Mouse (Mus musculus) v-Abl transformed pro-B cells (cell line): ENCODE results near the gene Il22ra2.

Source experiments
- in situ Hi-C, 2 experiments: fragments of 400-800 bp; cut with MboI; formaldehyde crosslinking; loops; one replicate each; pipeline ENCODE4 v1.15.1; 2025; ENCODE audit not compliant: unreplicated experiment in 2 of 2

The Il22ra2 gene

DNA sequence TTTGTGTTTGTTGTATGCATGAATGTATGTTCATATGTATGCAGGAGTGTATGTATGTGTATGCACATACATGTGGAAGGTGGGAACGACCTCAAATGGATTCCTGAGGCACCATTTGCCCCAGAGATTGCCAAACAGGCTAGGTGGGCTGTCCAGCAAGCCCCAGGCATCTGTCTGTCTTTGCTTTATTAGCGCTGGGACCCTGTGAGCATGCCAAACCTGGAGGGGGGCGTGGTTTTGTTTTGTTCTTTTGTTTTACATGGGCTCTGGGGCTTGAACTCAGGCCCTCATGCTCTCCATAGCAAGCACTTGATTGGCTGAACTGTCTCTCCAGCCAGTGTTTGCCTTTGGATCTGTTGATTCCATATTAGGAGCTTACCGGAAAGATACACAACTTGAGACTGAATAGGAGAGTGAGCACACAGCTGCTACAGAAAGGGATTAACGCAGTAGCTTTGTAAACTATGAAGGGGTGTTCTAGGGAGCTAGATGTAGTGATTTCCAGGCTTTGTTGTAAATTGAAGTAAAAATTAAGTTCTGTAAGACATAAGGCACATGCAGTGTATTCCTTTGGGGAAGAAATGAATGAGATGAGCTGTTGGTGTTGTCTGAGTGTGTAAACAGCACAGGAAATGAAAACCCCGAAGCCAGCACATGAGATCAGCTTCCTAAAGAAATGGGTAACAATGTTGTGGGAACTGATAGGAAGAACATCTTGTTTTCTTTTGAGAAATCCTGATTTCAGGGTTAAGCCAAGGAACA lies 22.3 kb upstream of the Il22ra2 start:
- in situ Hi-C loops = loop anchor here (5.0 to 10.0 kb wide), 8 partner anchors 72 to 675 kb away; no protein-coding TSS in a partner anchor

DNA sequence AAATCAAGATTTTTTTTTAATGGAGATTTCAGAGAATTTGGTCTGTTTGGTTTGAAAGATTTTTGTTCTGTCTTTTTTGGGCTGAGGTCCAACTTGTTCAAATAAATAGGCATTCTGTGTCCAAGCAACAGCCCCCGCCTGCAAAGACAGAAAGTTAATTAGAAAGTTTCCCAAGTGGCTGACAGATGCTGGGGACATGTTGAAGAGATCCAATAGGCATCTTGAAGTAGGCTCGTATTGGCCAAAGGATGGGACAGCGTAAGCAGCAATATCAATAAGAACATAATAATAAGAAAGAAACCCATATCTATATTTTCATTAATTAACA lies 21.7 kb upstream of the Il22ra2 start:
- in situ Hi-C loops = loop anchor here (5.0 to 10.0 kb wide), 3 partner anchors 92 to 363 kb away; no protein-coding TSS in a partner anchor

DNA sequence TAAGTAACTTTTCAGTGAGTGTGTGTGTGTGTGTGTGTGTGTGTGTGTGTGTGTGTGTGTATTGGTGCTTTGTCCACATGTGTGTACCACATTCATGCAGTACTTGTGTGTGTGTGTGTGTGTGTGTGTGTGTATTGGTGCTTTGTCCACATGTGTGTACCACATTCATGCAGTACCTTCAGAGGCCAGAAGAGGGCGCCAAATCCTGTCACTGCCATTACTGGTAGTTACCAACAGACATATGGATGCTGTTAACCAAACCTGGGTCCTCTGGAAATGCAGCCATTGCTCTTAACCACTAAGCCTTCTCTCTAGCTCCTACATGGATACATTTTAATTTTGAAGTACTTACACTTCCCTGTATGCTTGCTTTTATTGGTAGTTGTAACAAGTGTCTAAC lies 20.3 kb upstream of the Il22ra2 start:
- in situ Hi-C loops = loop anchor here (5.0 to 10.0 kb wide), 3 partner anchors 91 to 364 kb away; no protein-coding TSS in a partner anchor

DNA sequence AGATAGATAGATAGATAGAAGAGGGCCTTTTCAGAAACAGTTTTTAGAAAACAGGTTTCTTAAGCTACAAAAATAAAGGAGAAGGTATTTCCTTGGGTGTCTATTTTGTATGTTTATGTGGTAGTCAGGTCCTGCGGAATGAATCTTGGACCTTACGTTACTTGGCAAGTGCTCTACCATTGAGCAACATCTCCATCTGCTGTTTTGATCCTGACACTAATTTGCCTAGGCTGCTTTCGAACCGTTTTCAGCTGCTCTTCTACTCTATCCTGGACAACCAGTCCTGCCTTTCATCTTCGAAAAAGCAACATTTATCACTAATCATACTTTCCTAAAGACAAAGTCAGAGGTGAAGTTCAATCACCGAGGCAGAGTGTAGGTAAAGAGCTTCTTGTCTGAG lies 18.6 kb upstream of the Il22ra2 start:
- in situ Hi-C loops = loop anchor here (5.0 to 10.0 kb wide), 3 partner anchors 89 to 366 kb away; no protein-coding TSS in a partner anchor

DNA sequence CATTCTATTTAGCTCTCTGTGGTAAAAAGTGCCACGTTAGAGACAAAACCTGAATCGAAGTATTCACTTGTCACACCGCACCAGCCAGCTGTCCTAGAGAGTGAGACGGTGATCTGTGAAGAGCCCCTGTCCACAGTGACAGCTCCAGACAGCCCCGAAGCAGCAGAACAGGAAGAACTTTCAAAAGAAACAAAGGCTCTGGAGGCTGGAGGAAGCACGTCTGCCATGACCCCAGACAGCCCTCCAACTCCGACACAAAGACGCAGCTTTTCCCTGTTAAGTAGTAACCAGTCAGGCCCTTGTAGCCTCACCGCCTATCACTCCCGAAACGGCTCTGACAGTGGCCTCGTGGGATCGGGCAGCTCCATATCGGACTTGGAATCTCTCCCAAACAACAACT lies 12.7 kb upstream of the Il22ra2 start:
- in situ Hi-C loops = loop anchor here in 1 of 2 experiments (10.0 kb wide), 1 partner anchor 286 kb away; no protein-coding TSS in a partner anchor

DNA sequence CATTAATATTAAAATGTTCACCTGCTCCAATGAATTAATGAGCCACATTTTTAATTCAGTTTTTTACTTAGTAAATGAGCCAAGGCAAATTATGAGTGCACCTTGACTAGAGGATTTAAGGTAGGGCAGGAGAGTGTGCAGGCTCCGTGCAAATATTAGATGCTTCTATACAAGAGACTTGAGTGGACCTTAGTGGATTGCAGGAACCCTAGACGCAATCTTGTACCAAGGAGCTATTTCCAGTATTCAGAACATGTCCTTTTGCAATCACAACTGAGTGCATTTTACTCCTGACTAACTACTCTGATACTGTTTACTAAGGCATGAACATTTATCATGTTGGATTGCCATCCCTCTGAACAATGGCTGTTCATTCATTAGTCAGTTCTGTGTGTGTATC lies 10.2 kb upstream of the Il22ra2 start:
- in situ Hi-C loops = no loop called here

DNA sequence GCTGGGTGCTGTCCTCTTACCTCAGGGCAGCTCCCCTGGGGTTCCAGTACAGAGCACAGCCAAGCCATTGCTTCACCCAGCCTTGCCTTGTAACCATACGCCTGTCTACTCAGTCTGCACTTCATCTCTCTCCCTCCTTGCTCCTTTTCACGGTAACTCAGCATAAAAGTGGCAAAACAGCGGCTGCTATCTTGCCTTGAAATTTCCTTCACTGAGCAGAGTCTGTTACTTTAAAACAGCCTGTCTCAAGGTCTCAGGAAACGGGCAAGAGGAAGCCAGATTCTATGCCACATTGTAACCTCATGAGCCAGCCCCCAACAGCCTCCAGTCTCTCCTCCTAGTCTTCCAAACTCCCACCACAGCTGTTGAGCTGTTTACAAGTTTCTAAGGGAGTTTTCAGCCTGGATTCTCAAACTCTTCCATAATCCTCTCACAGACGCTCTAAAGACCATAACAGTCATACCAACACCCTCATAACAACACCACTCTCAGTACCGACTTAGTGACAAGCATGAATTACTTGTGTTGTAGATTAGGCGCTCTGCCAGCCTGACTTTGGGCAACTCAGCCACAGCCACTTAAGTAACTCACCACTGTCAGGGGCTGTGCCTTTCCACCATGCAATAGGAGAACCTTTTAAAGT lies 8.6 kb upstream of the Il22ra2 start:
- in situ Hi-C loops = no loop called here

DNA sequence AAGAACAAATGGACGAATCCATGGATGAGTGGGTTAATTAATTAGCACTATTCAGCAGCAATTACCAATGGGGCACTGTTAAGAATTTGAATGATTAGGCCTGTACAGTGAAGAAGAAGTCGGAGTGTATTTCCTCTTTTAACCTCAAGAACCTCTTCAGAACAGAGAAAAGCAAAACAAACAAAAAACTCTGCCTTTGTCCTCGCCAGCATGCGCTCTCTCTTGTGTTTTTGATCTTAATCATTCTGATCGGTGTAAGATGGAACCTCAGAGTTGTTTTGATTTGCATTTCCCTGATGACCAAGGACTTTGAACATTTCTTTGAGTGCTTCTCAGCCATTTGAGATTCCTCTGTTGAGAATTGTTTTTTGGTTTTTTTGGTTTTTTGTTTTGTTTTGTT lies 2.1 kb upstream of the Il22ra2 start:
- in situ Hi-C loops = no loop called here

DNA sequence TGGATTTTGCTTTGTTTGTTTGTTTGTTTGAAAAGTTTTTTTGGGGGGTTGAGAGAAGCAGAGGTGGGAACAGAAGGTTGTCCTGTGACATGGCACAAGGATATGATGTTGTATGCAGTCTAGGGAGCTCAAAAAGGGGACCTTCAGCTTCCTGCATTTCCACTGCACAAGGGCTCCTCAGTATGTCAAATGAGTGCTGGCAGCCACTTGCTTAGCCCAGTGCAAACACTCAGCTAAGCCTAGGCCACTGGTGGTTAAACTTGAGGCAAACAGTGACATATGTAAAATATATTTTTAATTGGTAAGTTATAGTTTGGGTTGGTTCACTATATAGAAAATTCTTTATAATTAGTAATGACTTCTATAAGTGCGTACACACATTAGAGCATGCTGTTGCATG lies 2.8 kb downstream of the Il22ra2 start:
- in situ Hi-C loops = no loop called here

DNA sequence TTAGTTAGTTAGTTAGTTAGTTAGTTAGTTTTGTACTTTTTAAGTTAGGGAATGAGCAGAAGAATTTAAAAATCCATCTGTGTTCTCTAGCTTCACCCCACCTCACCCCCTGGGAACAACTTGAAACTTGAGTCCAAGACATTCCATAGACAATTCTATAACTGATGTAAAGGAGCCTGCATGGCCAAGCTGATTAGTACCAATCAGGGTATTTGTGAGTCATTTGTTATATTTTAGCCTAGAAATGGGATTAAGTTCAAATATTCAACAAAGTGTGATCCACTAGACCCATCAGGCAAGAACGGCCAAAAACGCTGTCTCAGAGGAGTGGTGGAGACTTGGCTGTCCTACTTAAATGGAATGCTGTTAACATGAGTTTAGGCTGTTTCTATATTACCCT lies 5.5 kb downstream of the Il22ra2 start:
- in situ Hi-C loops = no loop called here

DNA sequence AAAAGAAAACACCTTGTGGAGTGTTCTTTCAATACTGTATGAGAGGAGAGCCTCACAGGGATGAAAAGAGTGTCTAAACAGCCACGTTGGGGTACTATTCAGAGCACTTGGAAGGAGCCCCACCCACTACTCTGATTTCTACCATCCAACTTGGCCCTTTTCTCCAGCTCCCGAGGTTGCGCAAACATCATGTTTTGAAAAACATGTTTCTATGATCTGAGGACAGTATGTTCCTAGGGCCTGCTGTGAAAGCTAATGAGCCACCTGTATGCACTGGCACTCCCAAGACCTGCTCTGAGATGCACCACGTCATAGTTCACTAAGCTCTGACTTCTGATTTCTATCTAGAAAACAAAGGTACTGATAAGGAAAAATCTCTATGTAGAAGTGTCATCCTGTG lies 6.0 kb downstream of the Il22ra2 start:
- in situ Hi-C loops = no loop called here

DNA sequence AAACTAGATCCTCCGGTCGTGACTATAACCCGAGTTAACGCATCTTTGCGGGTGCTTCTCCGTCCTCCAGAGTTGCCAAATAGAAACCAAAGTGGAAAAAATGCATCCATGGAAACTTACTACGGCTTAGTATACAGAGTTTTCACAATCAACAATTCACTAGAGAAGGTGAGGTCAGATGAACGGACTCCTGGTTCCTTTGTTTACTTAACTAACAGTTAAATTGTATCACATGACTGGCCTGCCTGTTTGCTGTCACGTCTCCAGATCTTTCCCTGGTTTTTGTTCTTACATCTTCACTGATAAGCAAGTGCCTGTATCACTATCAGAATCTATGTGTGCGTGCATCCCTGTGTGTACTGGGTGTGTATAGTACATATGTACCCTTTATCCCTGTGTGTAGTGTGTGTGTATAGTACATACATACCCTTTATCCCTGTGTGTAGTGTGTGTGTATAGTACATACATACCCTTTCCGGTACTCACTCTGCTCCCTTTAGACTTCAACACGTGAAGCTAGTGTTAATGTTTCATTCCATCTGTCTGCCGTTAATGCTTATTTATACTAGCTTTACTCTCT lies 9.9 kb downstream of the Il22ra2 start:
- in situ Hi-C loops = no loop called here

DNA sequence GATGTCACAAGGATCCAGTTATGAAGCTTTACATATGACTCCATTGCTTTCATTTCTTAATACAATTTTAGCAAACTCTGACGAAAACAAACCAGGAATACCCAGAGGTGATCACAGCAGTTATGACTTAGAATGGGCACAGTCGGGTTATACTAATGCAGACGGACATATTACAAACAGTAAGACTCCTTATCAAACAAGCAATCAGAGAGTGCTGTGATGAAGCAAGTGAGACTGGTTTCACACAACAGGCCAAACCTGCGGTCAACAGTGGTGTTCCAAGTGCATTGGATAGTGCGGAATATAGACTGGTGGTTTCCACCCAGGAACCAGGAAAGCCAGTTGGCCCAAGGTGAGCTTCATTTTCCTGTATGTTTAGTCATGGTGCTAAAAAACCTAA lies 17.1 kb downstream of the Il22ra2 start:
- in situ Hi-C loops = no loop called here

DNA sequence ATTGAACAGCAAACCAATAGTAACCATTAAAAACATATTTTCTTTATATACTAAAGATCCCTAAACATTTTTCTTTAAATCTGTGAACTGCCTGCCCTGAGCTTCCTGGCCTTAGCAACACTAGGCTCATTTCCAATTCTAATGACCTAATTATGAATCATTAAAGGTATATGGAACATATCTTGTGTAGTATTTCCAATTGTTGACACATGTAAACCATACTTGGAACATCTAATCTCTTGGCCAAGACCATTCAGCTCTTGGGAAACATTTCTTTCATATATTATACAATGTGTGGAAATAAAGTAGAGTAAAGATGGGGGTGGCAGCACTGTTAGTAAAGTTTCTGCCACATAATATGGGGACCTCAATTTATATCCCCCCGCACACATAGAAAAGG lies 17.8 kb downstream of the Il22ra2 start:
- in situ Hi-C loops = no loop called here

DNA sequence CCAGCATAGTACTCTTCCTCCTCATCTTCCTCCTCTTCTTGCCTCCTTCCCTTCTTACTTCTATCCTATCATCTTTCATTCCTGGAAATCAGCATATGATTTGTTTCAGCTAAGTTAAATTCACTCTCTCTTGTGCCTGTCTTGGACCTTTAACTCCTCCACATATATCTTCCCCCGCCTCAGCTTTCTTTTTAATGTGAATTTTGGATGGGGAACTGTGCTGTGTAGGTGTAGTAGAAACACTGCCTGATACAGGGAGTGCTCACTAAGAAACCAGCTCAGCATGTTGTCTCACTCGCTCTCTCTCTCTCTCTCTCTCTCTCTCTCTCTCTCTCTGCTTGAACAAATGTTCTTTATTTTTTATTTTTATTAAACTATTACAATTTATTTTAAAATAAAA lies 23.3 kb downstream of the Il22ra2 start:
- in situ Hi-C loops = no loop called here

DNA sequence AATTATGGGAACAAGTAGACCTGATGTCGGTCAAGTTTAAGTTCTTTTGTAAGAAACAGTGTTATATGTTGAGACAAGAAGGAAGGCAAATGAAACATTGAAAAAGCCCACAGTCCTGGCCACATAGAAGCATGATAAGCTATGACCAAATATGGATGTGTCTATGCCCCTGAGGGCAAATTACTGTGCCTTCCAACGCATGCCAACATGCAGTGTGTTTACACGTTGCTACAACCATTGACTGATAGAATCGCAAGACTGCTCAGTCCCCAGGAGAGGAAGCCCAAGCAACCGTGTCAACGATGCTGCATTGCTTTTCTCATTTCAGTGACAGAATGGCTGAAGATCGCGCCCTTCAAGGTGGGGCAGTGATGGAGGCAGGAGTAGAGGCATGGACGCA lies 35.6 kb downstream of the Il22ra2 start:
- in situ Hi-C loops = no loop called here

DNA sequence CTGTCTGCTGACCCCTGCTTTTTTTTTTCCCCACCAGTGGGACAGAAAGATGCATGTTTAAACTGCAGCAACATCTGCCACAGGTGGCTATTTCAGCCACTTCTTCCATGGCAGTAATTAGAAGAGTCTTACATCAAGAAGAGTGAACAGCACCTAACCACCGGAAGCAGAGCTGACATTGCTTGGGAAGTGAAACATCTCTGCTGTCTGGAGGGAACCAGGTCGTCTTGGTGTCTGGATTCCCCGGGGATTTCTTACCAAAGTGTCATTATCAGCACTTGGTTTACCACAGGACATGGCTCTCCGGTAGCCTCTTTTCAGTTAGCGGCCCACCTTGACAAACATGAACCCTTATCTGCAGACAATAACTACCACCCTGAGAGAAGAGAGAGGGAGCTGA lies 38.2 kb downstream of the Il22ra2 start:
- in situ Hi-C loops = no loop called here

DNA sequence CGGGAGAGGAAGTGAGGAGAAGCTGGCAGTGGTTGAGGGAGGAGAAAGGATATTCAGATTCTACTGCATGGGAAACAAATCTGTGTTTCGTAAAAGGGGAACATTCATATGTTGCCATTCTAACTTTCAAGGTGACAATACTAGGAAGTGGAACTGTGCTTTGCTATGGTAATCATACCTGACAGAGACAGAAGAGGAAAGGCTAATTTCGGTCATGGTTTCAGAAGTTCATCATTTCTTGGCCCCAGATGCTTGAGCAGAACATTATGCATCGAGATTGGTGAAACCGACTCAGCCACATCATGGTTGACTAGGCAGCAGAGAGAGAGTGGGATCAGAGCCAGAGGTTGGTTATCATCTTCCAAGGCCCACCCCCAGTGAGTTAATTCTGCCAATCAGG lies 47.2 kb downstream of the Il22ra2 start:
- in situ Hi-C loops = no loop called here

DNA sequence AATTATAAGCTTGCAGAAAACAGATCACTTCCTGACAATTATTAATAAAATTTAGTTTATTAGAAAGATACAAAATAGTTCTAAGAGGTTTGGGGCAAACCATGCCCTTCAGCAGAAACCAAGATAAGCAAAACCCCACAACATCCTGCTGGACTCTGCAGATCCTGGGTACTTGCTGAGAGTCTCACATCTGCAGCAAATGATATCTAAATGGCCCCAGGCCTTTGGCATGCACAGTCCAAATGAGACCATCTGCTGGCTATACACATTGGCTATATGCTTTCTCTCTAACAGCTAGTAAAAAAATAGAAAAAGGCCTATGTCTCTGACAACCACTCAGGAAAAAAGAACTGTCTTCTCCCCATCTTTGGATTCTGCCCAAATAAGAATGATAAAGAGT lies 50.2 kb downstream of the Il22ra2 start:
- in situ Hi-C loops = no loop called here

DNA sequence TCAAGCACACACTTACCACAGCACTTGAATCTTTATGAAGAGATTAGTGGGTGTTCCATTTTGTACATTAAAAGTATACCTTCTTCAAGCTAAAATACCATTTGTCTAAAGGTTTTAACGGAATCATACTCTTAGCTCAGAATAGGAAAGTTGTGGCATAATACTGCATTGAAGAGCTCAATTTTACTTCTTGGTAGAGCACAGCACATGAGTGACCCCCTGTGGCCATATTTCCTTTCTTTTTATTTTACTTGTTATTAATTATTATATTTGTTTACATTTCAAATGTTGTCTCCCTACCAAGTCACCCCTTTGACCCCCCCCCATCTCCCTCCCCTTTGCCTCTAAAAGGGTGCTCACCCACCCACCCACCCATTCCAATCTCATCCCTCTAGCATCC lies 51.3 kb downstream of the Il22ra2 start:
- in situ Hi-C loops = no loop called here
